Mouse (Mus musculus): Measurements from ENCODE around the gene Vezf1.

- no peak for TF ChIP-seq CTCF (IDR thresholded peaks at IDR 0.05; ENCODE audit: insufficient read depth, low read depth, low read length)
- TF ChIP-seq POLR2A (IDR thresholded peaks at IDR 0.05; ENCODE audit: insufficient read depth, low read depth, low read length) = no peak
Observed at GRCm38 (mm10) chr11:88118091-88118440, 50.0 kb downstream of the Vezf1 start.
